Mouse (Mus musculus) kidney, adult 9 months (tissue): ENCODE measurements at regions not wholly inside any gene's neighbourhood (a gene's known extent, or its start where the extent isn't known, plus 50 kb on each side); places are given as distances from the start of the nearest gene placed in this dataset.

Source experiments
- DNase-seq: peaks from one replicate; pipeline ENCODE4 v3.0.0; 2022

DNA sequence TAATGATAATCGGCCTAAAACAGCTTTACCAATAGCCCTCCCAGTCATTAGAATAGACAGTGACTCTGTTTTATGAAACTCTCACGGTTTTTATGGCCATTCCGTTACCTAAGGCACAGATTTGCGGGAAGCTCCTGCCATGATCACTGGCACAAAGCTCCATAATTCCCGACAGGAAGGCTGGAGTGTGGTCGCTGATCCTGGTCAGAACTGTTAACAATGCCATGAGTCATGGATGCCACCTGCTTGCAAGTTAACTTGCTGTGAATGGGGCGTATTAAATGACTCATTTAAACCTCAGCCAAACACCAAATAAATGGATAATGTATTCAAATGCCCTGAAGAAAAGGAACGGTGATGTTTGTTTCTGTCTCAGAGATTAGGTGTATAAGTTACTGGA is 559.9 kb upstream of the Map3k7 start:
- DNase-seq: no peak

DNA sequence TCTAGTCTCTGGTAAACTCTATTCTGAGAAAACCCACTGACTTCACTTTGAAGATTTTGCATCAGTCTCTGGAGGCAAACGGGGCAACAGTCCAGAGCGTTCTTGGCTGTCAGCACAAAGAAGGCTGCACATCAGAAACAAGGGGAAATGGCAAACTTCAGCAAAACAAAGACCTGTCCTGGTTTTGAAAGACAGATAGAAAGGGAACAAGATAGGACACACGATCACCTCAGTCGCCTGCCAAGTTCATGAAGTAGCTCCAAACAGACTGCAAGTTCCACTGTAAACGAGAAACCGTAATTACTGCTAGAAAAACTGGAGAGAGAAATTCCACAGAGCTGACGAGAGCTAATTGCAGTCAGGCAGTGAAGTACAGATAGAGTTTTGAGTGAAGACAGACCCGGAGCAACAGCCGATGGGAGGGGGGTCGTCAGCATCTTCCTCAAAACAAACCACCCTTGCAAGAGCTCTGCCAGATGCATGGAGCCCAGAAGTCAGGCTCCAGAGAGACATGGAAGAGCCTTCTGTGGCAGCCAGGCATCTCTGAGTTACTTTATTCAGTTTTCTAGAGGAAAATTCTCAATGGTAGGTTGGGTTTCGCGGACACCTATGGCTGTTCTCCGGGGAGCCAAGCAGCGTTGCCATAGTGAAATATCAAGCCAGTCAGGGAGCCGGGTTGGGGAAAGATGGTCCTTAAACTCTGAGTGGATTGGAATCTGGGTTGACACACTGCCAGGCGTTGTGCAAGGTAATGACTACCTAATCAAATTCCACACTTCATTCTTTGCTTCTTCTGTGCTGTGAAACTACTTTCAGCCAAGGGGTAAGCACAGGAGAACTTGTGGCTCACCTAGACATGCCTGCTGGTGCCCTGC is 558.8 kb upstream of the Map3k7 start:
- DNase-seq: no peak

DNA sequence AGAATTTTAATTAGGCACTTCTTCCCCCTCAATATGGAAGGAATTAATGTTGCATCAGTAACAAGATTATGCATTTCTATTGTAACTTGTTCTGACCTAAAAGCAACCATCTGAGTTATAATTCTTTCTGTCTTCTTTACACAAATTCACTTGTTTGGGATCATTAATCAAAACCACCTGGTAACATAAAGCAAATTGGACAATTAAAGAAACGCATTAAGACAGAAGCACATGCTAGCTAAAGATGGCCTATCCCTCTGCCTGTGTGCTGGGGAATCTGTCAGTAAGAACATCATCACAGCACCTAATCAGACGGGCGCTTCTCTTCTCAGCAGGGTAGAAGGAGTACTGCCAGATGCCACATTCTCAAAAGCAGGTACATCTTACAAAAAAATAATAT is 553.7 kb upstream of the Map3k7 start:
- no peak for DNase-seq

DNA sequence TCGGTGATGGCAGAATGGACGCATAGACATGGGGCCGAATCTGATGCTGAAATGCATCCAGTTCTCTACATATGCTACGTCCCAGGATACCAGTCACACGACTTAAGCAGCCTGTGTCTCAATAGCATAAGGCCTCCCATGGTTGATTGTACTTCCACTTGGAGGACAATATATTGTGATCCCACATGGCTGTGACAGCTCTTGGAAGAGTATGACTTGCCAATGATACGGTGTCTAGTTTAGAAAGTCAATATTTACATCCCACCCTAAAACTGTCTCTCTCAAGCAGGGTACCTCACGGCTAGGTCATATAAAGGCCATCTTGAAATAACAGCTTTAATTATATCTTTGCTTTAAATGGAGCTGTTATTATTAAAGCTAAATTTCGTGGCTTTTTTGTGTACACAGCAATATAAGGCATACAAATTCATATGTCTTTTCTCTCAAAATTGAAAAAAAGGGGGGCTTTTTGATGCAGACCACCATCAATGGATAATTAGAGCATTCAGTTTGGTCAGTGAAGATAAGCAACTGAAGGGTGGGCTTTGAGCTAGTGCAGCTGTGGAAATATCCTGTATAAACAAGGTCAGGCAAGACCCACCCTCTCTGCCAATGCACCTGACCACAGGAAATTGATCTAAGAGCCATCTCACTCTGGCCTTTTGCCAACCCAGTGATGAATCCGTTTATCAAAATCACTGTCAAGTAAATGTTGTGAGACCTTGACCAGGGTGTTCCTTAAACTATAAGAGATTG is 551.9 kb upstream of the Map3k7 start:
- no peak for DNase-seq

- no peak for DNase-seq
Measured at GRCm38 (mm10) chr4:31417161-31417560, 546.7 kb upstream of the Map3k7 start.

DNA sequence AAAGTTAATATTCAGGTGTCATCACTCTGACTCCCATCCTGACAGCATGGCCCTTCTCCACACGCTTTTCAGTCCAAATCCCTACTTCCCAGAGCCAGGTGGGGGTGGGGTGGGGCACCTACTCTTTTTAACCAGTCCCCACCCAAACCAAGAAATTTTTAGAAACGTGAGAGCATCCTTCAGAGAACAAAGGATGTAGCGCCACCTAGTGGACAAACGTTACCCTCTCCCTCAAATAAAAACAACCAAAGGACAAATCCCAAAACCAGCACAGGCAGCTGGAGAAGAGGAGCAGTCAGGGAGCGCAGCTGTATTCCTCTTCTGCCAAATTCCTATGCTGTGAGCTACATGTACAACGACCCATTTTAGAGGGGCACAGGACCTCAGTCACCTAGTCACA is 544.7 kb upstream of the Map3k7 start:
- peak; percentile 47 for DNase-seq

- no peak for DNase-seq
Measured at GRCm38 (mm10) chr4:31420167-31420566, 543.7 kb upstream of the Map3k7 start.

DNA sequence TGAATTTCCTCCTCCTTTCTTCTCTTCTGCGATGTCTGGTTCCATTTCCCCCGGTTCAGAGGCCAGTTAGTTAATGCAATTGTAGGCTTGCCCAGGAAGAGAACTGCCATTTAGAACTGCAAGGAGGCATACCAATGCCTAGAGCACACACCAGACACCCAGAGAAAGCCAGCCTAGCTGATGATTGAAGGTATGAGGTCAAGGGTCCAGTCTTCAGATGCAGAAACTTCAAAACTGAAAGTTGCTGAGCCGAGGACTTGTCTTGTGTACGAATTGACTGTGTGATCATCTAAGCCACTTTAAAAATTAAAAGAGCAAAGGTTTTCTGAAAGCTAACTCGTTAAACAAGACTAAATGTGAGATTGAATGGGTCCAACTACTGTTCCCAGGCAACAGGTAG is 542.5 kb upstream of the Map3k7 start:
- DNase-seq: peak; percentile 74

GRCm38 (mm10) chr4:31425135-31425534 is 538.8 kb upstream of the Map3k7 start:
- DNase-seq: no peak

DNA sequence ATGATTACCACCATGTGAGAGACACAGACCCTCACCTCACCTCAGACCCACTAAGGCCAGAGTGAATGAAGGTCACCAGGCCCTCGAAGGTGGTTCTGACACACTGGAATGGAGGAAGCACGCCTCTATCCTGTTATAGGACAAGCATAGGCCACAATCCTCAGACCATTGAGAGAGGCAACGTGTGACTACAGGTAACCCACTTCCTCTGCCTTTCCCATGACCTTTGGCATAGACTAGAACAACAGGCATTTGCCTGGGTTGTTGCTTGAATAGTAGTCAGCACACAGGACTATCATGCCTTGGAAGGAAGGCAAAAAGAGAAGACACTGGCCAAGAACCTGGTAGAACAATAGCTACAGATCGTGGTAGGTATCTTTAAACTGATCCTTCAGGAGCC is 538.2 kb upstream of the Map3k7 start:
- no peak for DNase-seq

GRCm38 (mm10) chr4:31426169-31427030 is 537.5 kb upstream of the Map3k7 start:
- DNase-seq: no peak

GRCm38 (mm10) chr4:31433943-31434342 is 530.0 kb upstream of the Map3k7 start:
- no peak for DNase-seq

GRCm38 (mm10) chr4:31454898-31455297 is 509.0 kb upstream of the Map3k7 start:
- no peak for DNase-seq

DNA sequence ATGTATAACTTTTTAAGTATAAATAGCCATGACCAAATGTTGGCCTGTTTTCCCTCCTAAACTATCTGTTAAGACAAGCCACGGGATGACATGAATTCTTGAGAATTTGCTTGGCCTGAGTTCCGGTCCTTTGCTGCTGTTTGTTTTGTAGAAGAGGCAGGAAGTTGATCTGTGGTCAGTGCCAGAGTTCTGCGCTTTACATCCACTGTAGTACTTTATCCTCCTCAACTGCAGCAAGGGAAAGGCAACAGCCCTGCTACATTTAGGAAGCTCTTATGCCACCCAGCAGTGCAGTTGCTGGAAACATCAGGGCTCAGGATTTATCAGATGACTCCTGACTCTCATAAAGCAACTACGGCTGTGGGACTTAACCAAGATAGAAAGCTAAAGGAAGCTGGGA is 508.4 kb upstream of the Map3k7 start:
- DNase-seq: no peak

DNA sequence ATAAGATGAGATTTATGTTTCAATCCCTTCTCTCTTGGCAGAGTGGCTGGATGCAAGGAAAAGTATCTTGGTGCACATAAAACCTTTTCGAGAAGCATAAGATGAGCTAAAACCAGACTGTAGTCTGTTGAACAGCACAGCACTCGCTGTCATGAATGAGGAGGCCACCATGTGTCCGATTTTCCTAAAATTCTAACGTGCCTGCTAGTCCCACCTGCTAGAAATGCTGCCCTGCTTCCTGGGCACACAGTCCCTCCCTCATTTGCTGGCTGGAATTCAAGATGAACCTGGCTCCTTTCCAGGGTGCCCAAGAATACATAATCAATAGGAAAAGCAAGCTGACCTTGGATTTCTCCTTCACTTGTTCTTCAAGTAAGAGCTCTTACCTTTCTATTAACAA is 501.4 kb upstream of the Map3k7 start:
- DNase-seq: no peak

- no peak for DNase-seq
Measured at GRCm38 (mm10) chr4:31463130-31463698, 500.7 kb upstream of the Map3k7 start.

- DNase-seq: no peak
Measured at GRCm38 (mm10) chr4:31468306-31468705, 495.6 kb upstream of the Map3k7 start.

DNA sequence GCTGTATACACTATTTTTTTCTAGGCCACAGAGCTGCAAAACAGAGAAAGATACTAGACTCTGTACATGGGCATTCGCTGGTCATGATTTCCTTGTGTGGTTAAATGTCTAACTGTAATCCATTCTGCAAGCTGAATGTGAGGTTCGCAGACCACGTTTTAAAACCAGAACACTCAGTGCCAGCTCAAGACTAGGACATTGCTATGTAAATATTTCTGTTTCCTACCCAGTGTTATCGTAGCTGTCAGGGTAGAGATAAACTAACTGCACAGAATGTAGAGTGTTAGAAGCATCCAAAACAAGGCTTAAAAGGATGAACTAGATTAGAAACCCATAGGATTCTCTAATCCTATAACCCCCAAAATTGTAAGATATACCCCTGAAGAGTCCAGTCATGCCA is 494.1 kb upstream of the Map3k7 start:
- DNase-seq: no peak

DNA sequence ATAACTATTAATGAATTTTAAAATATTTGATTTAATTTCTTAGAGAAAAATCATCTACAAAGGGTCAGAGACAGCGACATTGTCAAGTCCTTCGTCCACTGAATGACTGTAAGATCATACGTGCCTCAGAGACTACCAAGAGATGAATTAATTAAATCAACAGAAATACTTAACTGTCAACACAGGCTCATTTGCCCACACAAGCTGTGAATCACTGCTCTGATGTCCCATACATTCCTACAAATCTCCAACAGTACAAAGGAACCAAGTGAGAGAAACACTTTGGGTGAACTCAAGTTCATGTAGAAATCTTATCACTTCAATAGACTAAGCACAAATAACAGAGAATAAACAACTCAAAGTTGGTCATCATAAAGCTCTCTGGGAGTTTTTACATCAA is 471.4 kb upstream of the Map3k7 start:
- no peak for DNase-seq

GRCm38 (mm10) chr4:31493087-31493511 is 470.8 kb upstream of the Map3k7 start:
- no peak for DNase-seq

DNA sequence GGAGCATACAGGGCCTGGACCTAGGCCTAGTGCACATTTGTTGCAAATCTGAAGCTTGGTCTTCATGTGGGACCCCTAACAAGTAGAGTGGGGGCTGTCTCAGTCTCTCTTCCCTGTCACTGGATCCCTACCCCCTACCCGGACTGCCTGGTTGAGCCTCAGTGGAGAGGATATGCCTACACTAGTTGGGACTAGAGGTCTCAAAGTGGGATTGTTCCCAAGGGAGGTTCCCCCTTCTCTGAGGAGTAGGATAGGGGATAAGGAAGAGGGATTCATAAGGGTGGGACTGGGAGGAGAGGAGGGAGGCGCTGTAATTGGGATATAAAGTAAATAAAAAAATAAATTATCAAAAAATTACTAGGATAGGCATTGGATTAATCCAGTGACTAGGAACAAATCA is 464.0 kb upstream of the Map3k7 start:
- no peak for DNase-seq

DNA sequence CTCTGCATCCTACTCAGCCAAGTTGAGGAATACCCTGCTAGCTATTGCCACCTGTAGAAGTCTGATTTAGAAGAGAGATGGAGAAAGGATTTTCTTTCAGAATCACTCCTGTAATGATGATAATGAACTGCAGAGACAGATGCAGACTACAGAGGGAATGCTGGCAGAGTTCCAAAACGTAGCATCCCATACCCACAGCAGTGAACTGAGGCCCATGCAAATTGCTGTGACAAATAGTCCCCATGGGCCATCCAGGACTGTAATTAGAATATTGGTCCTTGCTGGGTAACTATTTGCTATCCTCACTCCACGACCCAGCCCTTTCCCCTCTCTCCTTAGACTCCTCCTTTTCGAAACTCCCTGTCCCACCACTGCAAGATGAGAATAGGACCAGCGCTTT is 463.5 kb upstream of the Map3k7 start:
- DNase-seq: no peak

DNA sequence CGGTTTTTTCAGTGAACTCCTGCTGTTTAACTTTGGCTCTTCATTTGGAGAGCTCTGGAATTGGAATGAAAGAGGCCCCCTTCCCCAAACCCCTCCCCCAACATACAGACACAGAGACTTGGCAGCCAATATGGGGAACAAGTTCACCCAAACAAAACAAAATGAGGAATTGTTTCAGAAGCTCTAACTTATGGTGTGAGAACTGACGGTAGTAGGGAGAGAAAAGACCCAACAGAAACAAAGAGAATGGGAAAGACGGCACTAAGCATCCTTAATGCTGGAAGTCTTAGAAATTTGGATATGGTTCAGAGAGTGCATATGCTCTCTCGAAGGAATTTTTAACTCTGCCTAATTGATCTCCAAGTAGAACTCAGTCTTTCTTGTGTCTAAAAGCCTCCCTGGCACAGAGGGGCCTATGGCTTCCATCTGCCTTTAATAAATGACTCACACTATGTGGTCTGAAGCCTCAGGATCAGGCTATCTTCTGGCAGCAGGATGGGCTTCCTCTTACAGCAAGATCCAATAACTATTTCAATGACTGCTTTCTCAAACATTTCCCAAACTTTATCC is 438.2 kb upstream of the Map3k7 start:
- DNase-seq: no peak
